Mouse (Mus musculus) embryonic facial prominence, embryonic 15.5 days (tissue): ENCODE results near the gene Zbtb46. TPM values are rescaled to one million over a fixed set of nuclear protein-coding genes. Genes with fewer than 3 reads are reported as not detected.
"Not testable (repeated sequence)": the region's sequence is repeated elsewhere in the genome, so short reads cannot be mapped to it uniquely, and the experiment has no call there.

Source experiments
- ATAC-seq: fragments of 200-750 bp; cut with Nextera tagmentation; 2 replicates; pipeline ENCODE4 v1.8.0; 2017; ENCODE audit warnings: low read depth, moderate TSS enrichment; ENCODE audit not compliant: insufficient number of reproducible peaks, low FRiP score, low TSS enrichment
- H3K27ac ChIP-seq: fragments of 300-500 bp; sonication (generic); replicated peaks from 2 replicates; pipeline ENCODE4 v1.5.1; 2015; ENCODE audit warnings: mild to moderate bottlenecking, inconsistent platforms
- H3K27me3 ChIP-seq: fragments of 300-500 bp; sonication (generic); 2 replicates; pipeline ENCODE4 v1.6.1; 2015; ENCODE audit warnings: inconsistent platforms
- H3K36me3 ChIP-seq: fragments of 300-500 bp; sonication (generic); 2 replicates; pipeline ENCODE4 v1.6.1; 2015; ENCODE audit warnings: mild to moderate bottlenecking, inconsistent platforms
- H3K4me1 ChIP-seq: fragments of 300-500 bp; sonication (generic); 2 replicates; pipeline ENCODE4 v1.6.1; 2015; ENCODE audit warnings: inconsistent platforms
- H3K4me2 ChIP-seq: fragments of 300-500 bp; sonication (generic); replicated peaks from 2 replicates; pipeline ENCODE4 v1.6.1; 2015; ENCODE audit warnings: mild to moderate bottlenecking, inconsistent platforms
- H3K4me3 ChIP-seq: fragments of 300-500 bp; sonication (generic); replicated peaks from 2 replicates; pipeline ENCODE4 v1.5.1; 2015; ENCODE audit warnings: mild to moderate bottlenecking, inconsistent platforms
- H3K9ac ChIP-seq: fragments of 300-500 bp; sonication (generic); 2 replicates; pipeline ENCODE4 v1.6.1; 2015; ENCODE audit warnings: inconsistent platforms
- H3K9me3 ChIP-seq: fragments of 300-500 bp; sonication (generic); replicated peaks from 2 replicates; pipeline ENCODE4 v1.6.1; 2016; ENCODE audit warnings: inconsistent platforms
- WGBS: fragments of 180-500 bp; shearing (Covaris S2); methylation state at CpG from one replicate; pipeline ENCODE4 v1.1.7; 2015; 5-methylcytosine and 5-hydroxymethylcytosine counted together
- polyA plus RNA-seq: library from polyadenylated mRNA; unstranded; fragments of >200 nt; fragmentation: Nextera tagmentation; extraction: Ambion mirVana; gene quantifications from 2 replicates; pipeline ENCODE4 v1.2.1, GENCODE M21; 2015

Gene Zbtb46
- polyA plus RNA-seq, result 4.0 and 4.6 TPM in 2 replicates

DNA sequence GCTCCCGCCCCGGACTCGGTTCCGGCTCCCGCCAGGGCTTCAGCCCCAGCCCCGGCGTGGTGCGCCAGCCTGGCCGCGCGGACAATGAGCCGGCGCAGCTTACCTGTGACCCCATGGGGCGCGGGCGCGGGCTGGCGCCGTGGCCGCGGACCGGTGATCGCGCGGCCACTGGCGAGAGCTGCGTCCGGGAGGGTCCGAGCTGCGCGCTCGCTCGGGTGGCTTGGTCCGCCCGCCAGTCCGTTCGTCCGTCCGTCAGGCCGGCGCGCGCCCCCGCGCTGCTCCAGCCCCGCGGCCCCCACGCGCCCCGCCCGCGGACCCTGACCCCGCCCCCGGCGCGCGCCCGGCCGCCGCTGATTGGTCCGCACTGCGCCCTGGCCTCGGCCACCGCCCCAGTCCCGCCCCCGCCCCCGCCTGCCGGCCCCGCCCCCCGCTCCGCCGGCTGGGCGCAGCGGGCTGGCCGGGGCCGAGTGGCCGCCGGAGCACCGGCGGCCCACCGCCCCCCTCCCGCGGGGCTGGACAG lies at the start of gene Zbtb46:
Zbtb46 (minus strand) TSS at position 274 of the 520 bp plus-strand sequence.
- ATAC-seq, result peak; percentile 91
- H3K9ac ChIP-seq, result peak within 1 kb of the TSS; percentile 57
- no peaks in the 10 kb centered on the region for H3K9me3 ChIP-seq
- H3K4me1 ChIP-seq, result peaks cover 22% of the 10 kb centered on the region
- peaks cover 70% of the 10 kb centered on the region for H3K27me3 ChIP-seq
- H3K27ac ChIP-seq, result no peak within 1 kb of the TSS
- H3K4me2 ChIP-seq, result peak within 1 kb of the TSS; percentile 100
- peak within 1 kb of the TSS; percentile 80 for H3K4me3 ChIP-seq
- WGBS, result under 1% methylated on average over 27 of the region's 83 CpGs
- H3K36me3 ChIP-seq, result no peaks in the 10 kb centered on the region

DNA sequence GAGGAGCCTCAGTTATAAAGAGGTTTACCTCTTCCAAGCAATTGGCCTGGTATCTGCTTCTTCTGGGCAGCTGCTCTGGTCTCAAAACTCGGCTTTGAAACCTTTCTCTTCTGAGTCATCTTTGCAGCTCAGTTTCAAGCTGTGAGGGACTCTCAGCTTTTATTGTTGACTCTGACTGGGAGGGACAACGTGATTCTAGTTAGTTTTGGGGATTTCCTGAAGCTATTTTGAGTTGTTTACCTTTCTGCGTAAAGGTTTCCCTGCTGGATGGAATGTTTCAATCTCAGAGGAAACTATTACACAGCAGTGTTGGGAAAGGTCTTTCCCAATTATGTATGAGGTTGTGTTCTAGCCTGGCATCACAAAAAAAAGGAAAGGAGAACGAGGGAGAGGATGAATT lies 39.4 kb upstream of the Zbtb46 start:
- H3K27ac ChIP-seq, result no peak overlapping the region
- H3K4me3 ChIP-seq, result no peak overlapping the region
- H3K4me1 ChIP-seq, result peaks cover 17% of the 10 kb centered on the region
- no peaks in the 10 kb centered on the region for H3K9me3 ChIP-seq
- H3K36me3 ChIP-seq, result peaks cover 38% of the 10 kb centered on the region
- no peak overlapping the region for H3K4me2 ChIP-seq
- H3K27me3 ChIP-seq, result no peaks in the 10 kb centered on the region
- H3K9ac ChIP-seq, result no peak overlapping the region
- 74% methylated on average over 4 of the region's 4 CpGs for WGBS
- no peak for ATAC-seq

- peak overlapping the region; percentile 92 for H3K9ac ChIP-seq
- H3K4me2 ChIP-seq, result peak overlapping the region; percentile 63
- peaks cover 29% of the 10 kb centered on the region for H3K36me3 ChIP-seq
- peak overlapping the region; percentile 95 for H3K27ac ChIP-seq
- peak; percentile 73 for ATAC-seq
- WGBS, result under 1% methylated on average over 12 of the region's 12 CpGs
- H3K9me3 ChIP-seq, result no peaks in the 10 kb centered on the region
- H3K4me1 ChIP-seq, result peaks cover 17% of the 10 kb centered on the region
- peak overlapping the region; percentile 98 for H3K4me3 ChIP-seq
- H3K27me3 ChIP-seq, result no peaks in the 10 kb centered on the region
Measured at GRCm38 (mm10) chr2:181497548-181497875, 38.3 kb upstream of the Zbtb46 start.

- Histone ChIP-seq H3K9me3 (no peaks in the 10 kb centered on the region), H3K9ac (peak within 1 kb of the TSS; percentile 92), H3K4me2 (peak within 1 kb of the TSS; percentile 63), H3K27ac (peak within 1 kb of the TSS; percentile 95), H3K4me1 (peaks cover 17% of the 10 kb centered on the region), H3K36me3 (peaks cover 24% of the 10 kb centered on the region), H3K4me3 (peak within 1 kb of the TSS; percentile 98), H3K27me3 (no peaks in the 10 kb centered on the region)
- ATAC-seq, result peak; percentile 97
- WGBS, result under 1% methylated on average over 46 of the region's 46 CpGs
Measured at GRCm38 (mm10) chr2:181496831-181497547, 37.8 kb upstream of the Zbtb46 start, which contains the start of gene Tpd52l2. Gene Tpd52l2 (plus strand): TSS chr2:181497142.

DNA sequence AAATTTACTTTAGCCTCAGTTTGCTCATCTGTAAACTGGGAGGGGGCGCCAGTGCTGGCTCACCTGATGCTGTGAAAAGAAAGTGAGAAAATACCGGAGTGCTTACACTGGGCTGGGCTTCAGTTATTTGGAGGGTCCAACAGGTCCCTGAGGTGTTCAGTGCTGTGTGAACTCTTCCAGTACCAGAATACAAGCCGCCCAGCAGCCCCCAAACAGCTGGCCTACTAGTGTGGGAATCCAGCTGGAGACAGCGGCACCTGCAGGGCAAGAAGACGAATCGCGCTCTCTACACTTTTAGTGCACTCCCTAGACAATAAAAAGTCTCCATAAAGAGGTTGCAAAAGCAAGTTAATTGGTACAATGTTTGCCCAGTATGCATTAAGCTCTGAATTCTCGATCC lies 37.1 kb upstream of the Zbtb46 start:
- Histone ChIP-seq H3K4me2 (peak overlapping the region; percentile 63), H3K27ac (peak overlapping the region; percentile 95), H3K27me3 (no peaks in the 10 kb centered on the region), H3K4me1 (peaks cover 17% of the 10 kb centered on the region), H3K36me3 (peaks cover 17% of the 10 kb centered on the region), H3K9me3 (no peaks in the 10 kb centered on the region), H3K4me3 (peak overlapping the region; percentile 98), H3K9ac (peak overlapping the region; percentile 92)
- 0 out of 2 replicates have a peak, but pooled peaks have one; percentile 48 for ATAC-seq
- WGBS, result 15% methylated on average over 8 of the region's 8 CpGs

DNA sequence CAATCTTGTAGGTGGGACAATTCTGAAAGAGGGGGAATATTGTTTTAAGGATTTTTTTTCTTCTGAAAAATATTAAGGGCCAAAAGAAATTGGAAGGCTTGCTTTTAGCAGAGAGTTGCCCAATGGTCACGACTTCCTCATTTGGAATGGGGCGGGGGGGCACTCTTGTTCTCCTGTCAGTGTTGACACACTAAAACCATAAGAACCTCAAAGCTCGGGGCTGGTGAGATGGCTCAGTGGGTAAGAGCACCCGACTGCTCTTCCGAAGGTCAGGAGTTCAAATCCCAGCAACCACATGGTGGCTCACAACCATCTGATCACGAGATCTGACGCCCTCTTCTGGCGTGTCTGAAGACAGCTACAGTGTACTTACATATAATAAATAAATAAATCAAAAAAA lies 36.6 kb upstream of the Zbtb46 start:
- H3K9ac ChIP-seq, H3K27me3 ChIP-seq, ATAC-seq, H3K4me3 ChIP-seq, H3K9me3 ChIP-seq, H3K27ac ChIP-seq: not testable (repeated sequence)
- peak overlapping the region; percentile 63; the same call in 1 of the 2 replicates for H3K4me2 ChIP-seq
- WGBS, result 61% methylated on average over 8 of the region's 8 CpGs
- H3K36me3 ChIP-seq, result peaks cover 12% of the 10 kb centered on the region
- H3K4me1 ChIP-seq, result peaks cover 17% of the 10 kb centered on the region

DNA sequence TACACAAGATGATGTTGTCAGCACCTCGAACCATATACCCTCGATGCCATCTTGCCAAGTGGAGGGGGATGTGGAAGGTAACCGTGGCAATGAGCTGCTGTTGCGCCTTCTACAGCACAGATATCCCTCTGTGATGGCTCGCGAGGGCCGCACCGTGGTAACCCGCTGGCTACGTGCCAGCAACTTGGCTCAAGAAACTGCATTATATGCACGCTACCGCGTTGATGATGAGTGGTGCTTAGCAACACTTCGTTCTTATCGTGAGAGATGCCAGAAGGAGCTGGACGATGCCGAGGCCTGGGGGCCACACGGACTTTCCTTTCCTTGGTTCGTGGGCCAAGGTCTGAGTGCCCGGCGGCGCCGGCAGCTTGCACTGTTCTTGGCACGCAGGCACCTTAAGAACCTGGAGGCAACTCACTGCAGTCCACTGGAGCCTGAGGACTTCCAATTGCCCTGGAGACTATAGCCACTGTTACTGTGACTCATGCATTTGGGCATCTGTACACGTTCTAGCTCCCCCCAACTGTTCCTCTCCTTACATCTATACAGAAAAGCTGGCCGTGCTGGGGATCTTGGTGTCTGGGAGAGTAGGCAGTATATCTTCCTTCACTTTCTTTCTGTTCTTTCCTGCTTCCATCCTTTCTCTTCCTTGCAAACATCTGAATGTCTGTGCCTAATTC lies 35.2 kb upstream of the Zbtb46 start:
- 79% methylated on average over 26 of the region's 26 CpGs for whole genome bisulfite sequencing
- Histone ChIP-seq H3K27ac (no peak overlapping the region), H3K4me2 (no peak overlapping the region), H3K27me3 (no peaks in the 10 kb centered on the region), H3K36me3 (no peaks in the 10 kb centered on the region), H3K4me3 (no peak overlapping the region), H3K4me1 (peaks cover 17% of the 10 kb centered on the region), H3K9ac (no peak overlapping the region), H3K9me3 (no peaks in the 10 kb centered on the region)
- ATAC-seq, result no peak

- Histone ChIP-seq H3K36me3 (no peaks in the 10 kb centered on the region), H3K4me1 (peaks cover 12% of the 10 kb centered on the region), H3K27ac (no peak within 1 kb of the TSS), H3K27me3 (no peaks in the 10 kb centered on the region), H3K9ac (no peak within 1 kb of the TSS), H3K4me2 (no peak within 1 kb of the TSS), H3K9me3 (no peaks in the 10 kb centered on the region), H3K4me3 (no peak within 1 kb of the TSS)
- no peak for ATAC-seq
- 81% methylated on average over 31 of the region's 31 CpGs for WGBS
Measured at GRCm38 (mm10) chr2:181493156-181493927, 34.1 kb upstream of the Zbtb46 start, which contains the start of gene Abhd16b. Gene Abhd16b (plus strand): TSS chr2:181493206.

- 45% methylated on average over 3 of the region's 3 CpGs for WGBS
- ATAC-seq, result no peak
- no peak overlapping the region for H3K4me2 ChIP-seq
- H3K4me3 ChIP-seq, result no peak overlapping the region
- no peaks in the 10 kb centered on the region for H3K9me3 ChIP-seq
- no peak overlapping the region for H3K9ac ChIP-seq
- no peak overlapping the region for H3K27ac ChIP-seq
- H3K36me3 ChIP-seq, result no peaks in the 10 kb centered on the region
- no peaks in the 10 kb centered on the region for H3K27me3 ChIP-seq
- peaks cover 3% of the 10 kb centered on the region for H3K4me1 ChIP-seq
Measured at GRCm38 (mm10) chr2:181492206-181492605, 33.0 kb upstream of the Zbtb46 start.

DNA sequence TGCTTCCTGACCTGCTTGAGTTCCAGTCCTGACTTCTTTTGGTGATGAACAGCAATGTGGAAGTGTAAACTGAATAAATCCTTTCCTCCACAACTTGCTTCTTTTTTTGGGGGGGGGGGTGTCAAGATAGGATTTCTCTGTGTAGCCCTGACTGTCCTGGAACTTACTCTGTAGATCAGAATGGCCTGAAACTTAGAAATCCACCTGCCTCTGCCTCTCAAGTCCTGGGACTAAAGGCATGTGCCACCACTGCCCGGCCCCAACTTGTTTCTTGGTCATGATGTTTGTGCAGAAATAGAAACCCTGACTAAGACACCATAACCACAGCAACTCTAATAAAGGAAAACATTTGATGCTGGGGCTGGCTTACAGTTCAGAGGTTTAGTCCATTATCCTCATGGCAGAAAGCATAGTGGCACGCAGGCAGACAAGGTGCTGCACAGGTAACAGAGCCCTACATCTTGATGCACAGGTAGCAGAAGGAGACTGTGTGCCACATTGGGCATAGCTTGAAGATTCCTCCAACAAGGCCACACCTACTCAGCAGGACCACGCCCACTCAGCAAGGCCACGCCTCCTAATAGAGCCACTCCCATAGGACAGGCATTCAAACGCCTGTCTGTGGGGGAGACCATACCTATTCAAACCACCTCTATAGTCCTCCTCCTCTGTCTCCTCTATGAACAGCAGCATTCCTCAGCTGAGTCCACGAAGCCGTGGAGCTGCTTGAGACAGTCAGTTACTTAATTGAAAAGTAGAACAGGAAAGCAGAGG lies 32.4 kb upstream of the Zbtb46 start:
- Histone ChIP-seq H3K9me3 (no peaks in the 10 kb centered on the region), H3K4me1 (peaks cover 3% of the 10 kb centered on the region), H3K4me3 (no peak overlapping the region), H3K4me2 (no peak overlapping the region), H3K27me3 (no peaks in the 10 kb centered on the region), H3K36me3 (no peaks in the 10 kb centered on the region), H3K27ac (no peak overlapping the region), H3K9ac (no peak overlapping the region)
- ATAC-seq, result no peak
- 28% methylated on average over 7 of the region's 7 CpGs for WGBS
